Mouse (Mus musculus) mature B cell (primary cell): Measurements from ENCODE around the gene Prdx3.
"Not testable (repeated sequence)": the region's sequence is repeated elsewhere in the genome, so short reads cannot be mapped to it uniquely, and the experiment has no call there.

ENCODE experiments used
- in situ Hi-C: fragments of 300-500 bp; cut with MboI; formaldehyde crosslinking; loops from 2 replicates; pipeline ENCODE4 v1.14.3; 2019

The Prdx3 gene

GRCm38 (mm10) chr19:60866169-60866568 lies 8.2 kb downstream of the Prdx3 start:
- in situ Hi-C loops: not testable (repeated sequence)

GRCm38 (mm10) chr19:60860868-60861700 lies 13.3 kb downstream of the Prdx3 start, which contains the start of gene Sfxn4:
Gene Sfxn4 (minus strand): TSS chr19:60861479.
- in situ Hi-C loops: no loop called here

- in situ Hi-C loops: no loop called here
These were observed 28.6 kb downstream of the Prdx3 start for GRCm38 (mm10) chr19:60845731-60846130.

GRCm38 (mm10) chr19:60843324-60843723 lies 31.0 kb downstream of the Prdx3 start:
- in situ Hi-C loops: no loop called here

- in situ Hi-C loops: no loop called here
These were observed 36.6 kb downstream of the Prdx3 start for GRCm38 (mm10) chr19:60837747-60838146.

GRCm38 (mm10) chr19:60818677-60819076 lies 55.7 kb downstream of the Prdx3 start:
- in situ Hi-C loops: no loop called here
